Mouse (Mus musculus): ENCODE results near the gene Dcaf4.

The Dcaf4 gene

GRCm38 (mm10) chr12:83496336-83496735 lies 23.9 kb upstream of the Dcaf4 start:
- no peak for DNase-seq (ENCODE audit: low spot score)

DNA sequence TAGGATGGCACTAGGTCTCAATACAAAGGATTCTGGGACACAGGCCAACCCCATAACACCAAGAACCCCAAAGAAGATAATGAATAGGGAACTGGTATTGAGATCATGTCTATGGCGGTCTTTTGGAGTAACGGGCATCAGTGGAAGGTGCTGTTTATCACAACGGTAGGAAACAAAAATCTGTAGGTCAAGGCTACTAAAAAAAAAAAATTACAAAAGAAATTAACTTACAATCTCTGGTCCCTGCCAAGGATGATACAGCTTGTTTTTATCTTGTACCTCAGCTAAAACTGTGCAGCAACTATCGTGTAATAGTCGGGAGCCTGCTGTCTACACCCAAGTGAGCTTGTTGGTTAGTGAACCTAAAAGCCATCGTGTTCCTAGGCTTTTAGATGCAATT lies 23.5 kb upstream of the Dcaf4 start:
- DNase-seq (ENCODE audit: low spot score) = no peak

- DNase-seq (ENCODE audit: low spot score) = no peak
Observed at GRCm38 (mm10) chr12:83497959-83498358, 22.3 kb upstream of the Dcaf4 start.

GRCm38 (mm10) chr12:83499256-83499655 lies 21.0 kb upstream of the Dcaf4 start:
- no peak for DNase-seq (ENCODE audit: low spot score)

DNA sequence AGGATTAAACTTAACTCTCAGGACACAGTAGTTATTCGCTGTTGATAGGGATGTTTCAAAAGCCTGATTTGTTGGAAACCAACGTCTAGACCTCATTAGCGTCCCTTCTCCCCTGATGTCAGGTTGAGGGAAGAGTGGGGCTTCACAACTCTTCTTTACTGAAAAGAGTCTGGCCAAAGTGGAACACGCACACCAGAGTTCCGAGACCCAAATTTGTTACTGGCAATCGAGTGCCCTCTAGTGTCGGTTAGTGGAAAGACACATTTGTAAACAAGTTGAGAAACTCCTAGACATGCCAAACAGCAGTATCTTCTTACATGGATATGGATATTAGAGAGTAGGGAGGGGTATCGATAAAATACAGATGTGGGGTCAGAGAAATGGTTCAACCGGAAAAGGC lies 18.1 kb upstream of the Dcaf4 start:
- peak; percentile 55 for DNase-seq (ENCODE audit: low spot score)

DNA sequence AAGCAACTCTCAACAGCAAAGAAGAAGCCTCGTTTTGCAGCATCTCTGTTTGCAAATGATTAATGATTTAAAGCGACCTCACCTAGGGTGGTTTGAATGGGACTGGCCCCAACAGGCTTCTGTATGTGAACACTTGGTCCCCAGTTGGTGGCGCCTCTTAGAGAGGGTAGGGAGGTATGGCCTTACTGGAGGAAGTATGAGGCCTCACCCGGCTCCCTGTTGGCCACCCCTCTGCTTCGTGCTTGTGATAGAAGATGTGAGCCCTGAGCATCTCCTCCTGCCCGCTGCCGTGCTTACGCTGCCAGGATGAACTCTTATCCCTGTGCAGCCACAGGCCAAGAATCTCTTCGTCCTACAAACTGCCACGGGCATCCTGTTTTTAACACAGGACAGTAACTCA lies 13.7 kb upstream of the Dcaf4 start:
- DNase-seq (ENCODE audit: low spot score) = no peak

GRCm38 (mm10) chr12:83510586-83510985 lies 9.7 kb upstream of the Dcaf4 start:
- DNase-seq (ENCODE audit: low spot score) = no peak

DNA sequence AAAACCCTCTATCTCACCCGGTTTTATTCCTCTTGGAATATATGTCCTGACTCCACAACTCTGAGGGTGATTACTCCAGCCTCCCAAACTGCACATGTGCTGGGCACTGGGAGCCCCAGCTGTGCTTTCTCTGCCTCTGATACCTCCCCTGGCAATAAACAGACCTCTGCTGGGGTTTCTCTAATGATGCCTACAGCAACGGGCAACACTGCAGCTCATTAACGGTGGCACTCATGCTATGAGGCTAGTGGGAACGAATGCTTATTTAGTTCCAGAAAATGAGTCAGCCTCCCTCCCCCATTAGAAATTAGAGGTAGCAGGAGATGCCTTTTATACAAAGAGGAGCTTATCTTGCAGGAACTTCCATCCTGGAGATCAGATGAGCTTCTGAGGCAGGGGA lies 7.5 kb upstream of the Dcaf4 start:
- no peak for DNase-seq (ENCODE audit: low spot score)

DNA sequence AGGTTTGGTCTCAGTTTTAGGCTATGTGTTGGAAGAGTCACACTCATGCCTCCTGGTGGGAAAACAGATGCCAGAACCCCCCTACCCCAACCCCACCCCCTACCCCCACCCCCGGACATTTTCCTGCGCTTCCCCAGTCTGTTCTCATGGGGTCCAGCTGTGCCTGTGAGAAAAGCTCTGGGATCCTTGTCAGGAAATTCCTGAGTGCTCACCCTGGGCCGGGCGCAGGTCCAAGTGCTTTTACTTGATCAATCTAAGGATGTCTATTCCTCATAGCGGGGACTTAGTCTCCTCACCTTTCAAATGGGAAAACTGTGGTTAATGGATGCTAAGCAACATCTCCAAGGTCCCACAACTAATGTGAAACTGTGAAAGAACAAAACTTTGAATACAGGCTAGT lies 7.1 kb upstream of the Dcaf4 start:
- no peak for DNase-seq (ENCODE audit: low spot score)

GRCm38 (mm10) chr12:83514216-83514615 lies 6.0 kb upstream of the Dcaf4 start:
- DNase-seq (ENCODE audit: low spot score) = no peak

GRCm38 (mm10) chr12:83517580-83517979 lies 2.7 kb upstream of the Dcaf4 start:
- DNase-seq (ENCODE audit: low spot score) = no peak

DNA sequence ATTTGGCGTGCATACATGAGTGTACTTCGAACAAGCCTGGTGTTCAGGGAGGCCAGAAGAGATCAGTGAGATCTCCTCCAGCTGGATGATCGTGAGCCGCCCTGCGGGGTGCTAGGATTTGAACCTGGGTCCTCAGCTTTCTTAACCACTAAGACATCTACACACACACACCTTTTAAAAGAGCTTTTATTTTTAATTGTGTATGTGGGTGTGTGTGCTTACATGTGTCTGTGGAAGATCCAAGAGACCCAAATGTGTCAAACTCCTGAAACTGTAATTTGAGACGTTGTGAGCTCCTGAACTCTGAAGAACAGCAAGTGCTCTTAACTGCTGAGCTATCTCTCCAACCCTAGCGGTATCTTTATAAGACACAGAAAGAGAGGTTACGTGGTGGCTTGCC lies 817 bp downstream of the Dcaf4 start:
- DNase-seq (ENCODE audit: low spot score) = no peak

DNA sequence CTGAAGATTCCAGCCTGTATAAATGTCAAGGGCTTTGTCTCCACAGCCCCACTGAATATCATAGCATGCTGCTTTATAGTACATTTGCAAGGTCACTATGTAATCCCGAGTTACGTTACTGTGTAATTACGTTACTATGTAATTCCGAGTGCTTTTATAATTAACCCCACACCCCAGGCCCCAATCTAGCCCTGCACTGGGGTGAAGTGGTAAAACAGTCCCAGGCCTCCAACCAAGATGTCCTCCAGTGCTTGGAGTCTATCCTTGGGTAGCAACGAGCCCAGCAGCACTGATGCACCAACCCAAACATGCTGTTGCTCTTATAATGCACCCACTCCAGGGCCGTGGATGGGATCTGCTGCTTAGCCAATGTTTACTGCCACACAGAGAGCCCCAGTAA lies 2.8 kb downstream of the Dcaf4 start:
- no peak for DNase-seq (ENCODE audit: low spot score)

DNA sequence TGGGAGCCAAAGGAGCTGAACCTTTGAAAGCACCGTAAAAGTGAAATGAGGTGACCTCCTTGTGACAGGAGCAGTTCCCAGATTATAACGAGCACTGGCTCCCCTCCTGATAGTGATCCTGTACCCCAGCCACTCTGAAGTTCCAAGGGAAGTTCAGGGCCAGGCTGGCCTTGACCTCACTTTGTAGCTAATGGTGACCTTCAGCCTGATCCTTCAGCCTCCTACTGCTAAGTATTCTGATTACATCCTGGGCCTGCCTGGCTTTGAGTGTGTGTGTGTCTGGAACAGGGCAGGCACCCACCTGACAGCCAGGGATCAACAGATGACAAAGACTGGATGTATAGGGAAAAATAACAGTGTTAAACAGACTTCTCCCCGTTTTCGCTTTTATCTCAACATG lies 3.6 kb downstream of the Dcaf4 start:
- DNase-seq (ENCODE audit: low spot score) = no peak

DNA sequence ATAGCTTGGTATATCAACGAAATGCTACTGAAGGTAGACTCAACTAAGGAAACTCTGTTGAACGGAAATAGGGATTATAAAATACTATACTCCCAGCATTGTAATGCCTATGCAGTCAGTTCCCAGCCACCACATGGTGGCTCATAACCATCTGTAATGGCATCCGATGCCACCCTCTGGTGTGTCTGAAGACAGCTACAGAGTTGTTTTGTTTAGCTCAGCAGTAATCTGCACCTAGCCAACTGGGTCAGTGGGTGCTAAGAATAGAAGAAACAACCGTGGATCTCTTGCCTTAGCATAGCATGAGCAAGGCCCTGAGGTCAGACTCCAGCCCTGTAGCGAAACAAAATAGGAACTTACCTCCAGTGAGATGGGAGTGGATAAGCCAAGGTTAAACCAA lies 4.1 kb downstream of the Dcaf4 start:
- DNase-seq (ENCODE audit: low spot score) = no peak

DNA sequence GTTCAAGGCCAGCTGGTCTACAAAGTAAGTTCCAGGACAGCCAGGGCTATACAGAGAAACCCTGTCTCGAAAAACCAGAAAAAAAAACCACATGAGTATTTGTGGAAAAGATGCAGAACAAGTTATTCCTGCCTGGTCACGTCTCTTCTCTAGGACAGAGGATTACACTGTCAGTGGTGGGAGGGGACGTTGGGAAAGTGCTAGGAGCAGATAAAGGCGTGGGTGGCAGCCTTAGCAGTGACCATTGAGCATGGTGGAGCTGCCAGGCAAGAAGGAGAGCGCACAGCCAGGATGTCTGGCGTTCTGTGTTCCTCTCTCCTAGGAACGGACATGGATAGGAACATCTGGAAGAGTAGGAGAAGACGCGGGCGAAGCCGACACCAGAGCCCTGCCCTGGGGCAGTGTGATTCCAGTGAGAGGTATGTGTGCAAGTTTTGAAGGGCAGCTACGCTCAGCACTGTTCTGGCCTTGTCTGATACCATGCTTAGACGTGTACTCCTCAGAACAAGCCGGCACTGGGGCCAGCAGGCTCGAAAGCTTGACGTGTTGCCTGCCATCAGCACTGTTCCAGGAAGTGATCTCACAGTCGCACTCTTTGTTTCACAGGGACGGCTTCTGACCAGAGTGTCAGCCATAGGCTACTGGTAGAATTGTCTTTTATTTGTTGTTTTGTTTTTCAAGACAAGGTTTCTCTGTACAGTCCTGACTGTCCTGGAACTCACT lies 5.7 kb downstream of the Dcaf4 start:
- no peak for DNase-seq (ENCODE audit: low spot score)

DNA sequence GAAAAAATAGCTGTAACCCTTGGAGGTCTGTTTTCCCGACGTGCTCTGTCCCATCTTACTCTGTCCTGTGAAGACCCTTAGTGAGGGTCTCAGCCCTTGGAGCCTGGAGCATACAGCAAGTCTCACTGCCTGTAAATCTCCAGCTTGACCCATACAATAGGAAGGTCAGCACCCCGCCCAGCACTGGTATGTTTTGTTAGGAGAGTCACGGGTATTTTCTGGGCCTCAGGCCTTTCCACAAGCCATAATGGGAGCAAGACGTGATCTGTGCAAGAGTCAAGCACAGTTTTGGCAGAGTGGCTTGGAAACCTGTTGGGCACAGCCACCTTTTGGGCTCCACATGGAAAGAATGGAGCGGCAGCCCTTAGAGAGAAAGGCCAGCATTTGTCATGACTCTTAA lies 7.5 kb downstream of the Dcaf4 start:
- no peak for DNase-seq (ENCODE audit: low spot score)

DNA sequence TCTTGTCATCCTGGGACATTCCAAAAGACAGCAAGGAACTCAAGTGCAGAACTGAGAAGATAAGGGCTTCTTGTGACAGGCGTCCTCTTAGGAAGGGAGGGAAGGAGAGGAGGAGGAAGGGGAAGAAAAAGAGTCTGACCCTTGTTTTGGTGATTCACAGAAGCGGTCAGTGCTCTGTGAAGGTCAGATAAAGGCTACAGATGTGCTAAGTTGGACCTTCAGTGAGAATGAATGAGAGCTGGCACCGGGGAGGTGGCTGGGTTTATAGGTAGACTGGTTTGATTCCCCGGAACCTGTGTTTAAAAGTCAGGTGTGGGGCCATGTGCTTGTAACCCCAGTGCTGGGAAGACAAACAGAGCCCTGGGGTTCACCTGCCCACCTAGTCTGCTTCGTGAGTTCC lies 8.4 kb downstream of the Dcaf4 start:
- no peak for DNase-seq (ENCODE audit: low spot score)

DNA sequence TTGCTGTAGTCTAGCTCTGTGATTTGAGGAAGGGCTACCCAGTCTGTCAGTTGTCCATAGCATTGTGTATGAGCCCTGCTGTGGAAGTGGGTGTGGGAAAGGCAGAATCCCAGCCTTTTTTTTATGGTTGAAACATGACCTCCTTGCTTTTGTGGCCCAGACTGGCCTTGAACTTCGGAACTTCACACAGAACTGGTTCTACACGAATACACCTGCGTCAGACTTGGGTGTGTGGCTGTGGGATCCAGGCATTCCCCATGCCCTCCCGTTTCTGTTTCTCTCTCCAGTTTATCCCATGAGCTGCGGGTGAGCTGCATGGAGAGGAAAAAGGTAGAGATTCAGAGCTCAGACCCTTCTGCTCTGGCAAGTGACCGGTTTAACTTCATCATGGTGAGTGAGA lies 11.7 kb downstream of the Dcaf4 start:
- DNase-seq (ENCODE audit: low spot score) = no peak

GRCm38 (mm10) chr12:83532966-83533365 lies 12.7 kb downstream of the Dcaf4 start:
- no peak for DNase-seq (ENCODE audit: low spot score)

GRCm38 (mm10) chr12:83534190-83534589 lies 13.9 kb downstream of the Dcaf4 start:
- DNase-seq (ENCODE audit: low spot score) = no peak

- no peak for DNase-seq (ENCODE audit: low spot score)
Observed at GRCm38 (mm10) chr12:83535428-83535827, 15.2 kb downstream of the Dcaf4 start.

DNA sequence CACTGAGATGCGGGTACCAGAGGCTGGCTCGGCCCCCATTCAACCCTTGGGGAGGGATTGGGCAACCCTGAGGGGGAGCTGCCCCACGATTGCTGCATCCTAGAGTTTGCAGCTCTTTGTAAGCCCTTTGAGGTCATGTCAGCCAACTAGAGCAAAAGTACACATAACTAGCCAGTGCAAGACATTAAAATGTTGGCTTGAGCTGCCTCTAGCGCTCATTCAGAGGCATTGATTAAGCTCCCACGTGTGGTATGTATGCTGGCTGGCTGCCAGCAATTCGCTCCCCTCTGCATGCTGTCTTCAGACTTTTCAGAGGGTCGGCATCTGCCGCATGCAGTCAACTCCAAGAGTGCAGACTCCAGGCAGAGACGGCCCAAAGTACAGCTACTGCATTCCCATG lies 15.8 kb downstream of the Dcaf4 start:
- DNase-seq (ENCODE audit: low spot score) = no peak

GRCm38 (mm10) chr12:83543997-83544396 lies 23.7 kb downstream of the Dcaf4 start:
- no peak for DNase-seq (ENCODE audit: low spot score)

- DNase-seq (ENCODE audit: low spot score) = no peak
Observed at GRCm38 (mm10) chr12:83544791-83545190, 24.5 kb downstream of the Dcaf4 start.
